Mouse (Mus musculus) cerebellum, postnatal 25 days (tissue): ENCODE measurements around the gene Sugt1.

Experiments used
- DNase-seq, 2 experiments: peaks; one replicate each; pipeline ENCODE4 v3.0.0; 2021; ENCODE audit warnings: mixed read lengths in 2 of 2

Gene Sugt1

GRCm38 (mm10) chr14:79677891-79678687 lies 90.6 kb downstream of the Sugt1 start:
- DNase-seq: no peak

GRCm38 (mm10) chr14:79680652-79681051 lies 93.2 kb downstream of the Sugt1 start:
- DNase-seq: peak in 1 of 2 experiments; percentile 48
